Mouse (Mus musculus) B cell, adult 2 months (primary cell): ENCODE data around the gene Spn.
"Not testable (repeated sequence)": the region's sequence is repeated elsewhere in the genome, so short reads cannot be mapped to it uniquely, and the experiment has no call there.

Experiments
- DNase-seq, 2 experiments: peaks; one replicate each; pipeline ENCODE4 v3.0.0; 2022

Gene Spn

GRCm38 (mm10) chr7:127103960-127104359 lies 33.7 kb downstream of the Spn start:
- DNase-seq: peak; percentile 28 to 30

- DNase-seq: no peak
These were observed 35.5 kb downstream of the Spn start for GRCm38 (mm10) chr7:127102148-127102547.

- DNase-seq: no peak
These were observed 36.1 kb downstream of the Spn start for GRCm38 (mm10) chr7:127101451-127102016.

GRCm38 (mm10) chr7:127099528-127099927 lies 38.1 kb downstream of the Spn start:
- no peak for DNase-seq

- no peak for DNase-seq
These were observed 38.7 kb downstream of the Spn start for GRCm38 (mm10) chr7:127098950-127099349.

- DNase-seq: no peak
These were observed 39.1 kb downstream of the Spn start for GRCm38 (mm10) chr7:127098521-127098920.

GRCm38 (mm10) chr7:127096456-127096855 lies 41.2 kb downstream of the Spn start:
- DNase-seq: no peak

GRCm38 (mm10) chr7:127093914-127094313 lies 43.7 kb downstream of the Spn start:
- no peak for DNase-seq

GRCm38 (mm10) chr7:127091114-127091896 lies 46.3 kb downstream of the Spn start, which contains the start of gene AI467606:
AI467606 (plus strand) TSS chr7:127091359.
- DNase-seq: peak; percentile 98 to 99

GRCm38 (mm10) chr7:127090154-127091113 lies 47.2 kb downstream of the Spn start:
- peak; percentile 28 to 37 for DNase-seq

GRCm38 (mm10) chr7:127088901-127089845 lies 48.5 kb downstream of the Spn start:
- DNase-seq: peak; percentile 45 to 53

- DNase-seq: no peak
These were observed 49.5 kb downstream of the Spn start for GRCm38 (mm10) chr7:127088083-127088482.

- DNase-seq: not testable (repeated sequence)
These were observed 50.2 kb downstream of the Spn start, which contains the start of gene Zg16 for GRCm38 (mm10) chr7:127087278-127088010. Zg16 (minus strand) TSS chr7:127087328.

- DNase-seq: not testable (repeated sequence)
These were observed 51.9 kb downstream of the Spn start for GRCm38 (mm10) chr7:127085751-127086150.

- no peak for DNase-seq
These were observed 52.8 kb downstream of the Spn start for GRCm38 (mm10) chr7:127084794-127085193.

- no peak for DNase-seq
These were observed 53.9 kb downstream of the Spn start for GRCm38 (mm10) chr7:127083689-127084088.

GRCm38 (mm10) chr7:127082995-127083394 lies 54.6 kb downstream of the Spn start:
- DNase-seq: no peak

- peak in 1 of 2 experiments; percentile 11 for DNase-seq
These were observed 55.4 kb downstream of the Spn start for GRCm38 (mm10) chr7:127082271-127082670.
